Mouse (Mus musculus) liver, postnatal 0 days (tissue): ENCODE results near the gene Tmem145. TPM values are rescaled to one million over a fixed set of nuclear protein-coding genes. Genes with fewer than 3 reads are reported as not detected.

Experiments
- ATAC-seq: fragments of 200-750 bp; cut with Nextera tagmentation; 2 replicates; pipeline ENCODE4 v1.8.0; 2017; ENCODE audit warnings: mild to moderate bottlenecking, moderate library complexity
- DNase-seq: peaks from one replicate; pipeline ENCODE4 v3.0.0-alpha.2; 2016
- H3K27ac ChIP-seq: fragments of 300-500 bp; sonication (generic); 2 replicates; pipeline ENCODE4 v1.5.1; 2014; ENCODE audit warnings: antibody characterized with exemption, moderate library complexity, mild to moderate bottlenecking, low read depth
- H3K27me3 ChIP-seq: fragments of 300-500 bp; sonication (generic); 2 replicates; pipeline ENCODE4 v1.6.1; 2014; ENCODE audit warnings: low read length, control low read depth, mixed read lengths; ENCODE audit not compliant: insufficient read depth
- H3K36me3 ChIP-seq: fragments of 300-500 bp; sonication (generic); replicated peaks from 2 replicates; pipeline ENCODE4 v1.6.1; 2014; ENCODE audit warnings: mild to moderate bottlenecking, control low read depth, low read length, moderate library complexity, mixed read lengths; ENCODE audit not compliant: insufficient read depth
- H3K4me1 ChIP-seq: fragments of 300-500 bp; sonication (generic); 2 replicates; pipeline ENCODE4 v1.6.1; 2014; ENCODE audit warnings: antibody characterized with exemption, mild to moderate bottlenecking, control low read depth; ENCODE audit not compliant: insufficient read depth
- H3K4me2 ChIP-seq: fragments of 300-500 bp; sonication (generic); 2 replicates; pipeline ENCODE4 v1.6.1; 2014; ENCODE audit warnings: low read depth, mild to moderate bottlenecking, low read length, moderate library complexity, mixed read lengths
- H3K4me3 ChIP-seq: fragments of 300-500 bp; sonication (generic); 2 replicates; pipeline ENCODE4 v1.5.1; 2014; ENCODE audit warnings: low read depth, low read length
- H3K9ac ChIP-seq: fragments of 300-500 bp; sonication (generic); replicated peaks from 2 replicates; pipeline ENCODE4 v1.6.1; 2014; ENCODE audit warnings: mild to moderate bottlenecking, moderate library complexity
- H3K9me3 ChIP-seq: fragments of 300-500 bp; sonication (generic); 2 replicates; pipeline ENCODE4 v1.6.1; 2016; ENCODE audit warnings: mild to moderate bottlenecking, control low read depth, low read length, mixed read lengths
- CTCF ChIP-seq: sonication (generic); IDR thresholded peaks from 2 replicates; pipeline ENCODE4 v1.5.1; 2016; ENCODE audit warnings: antibody characterized with exemption, low read depth
- EP300 ChIP-seq: IDR thresholded peaks from 2 replicates; pipeline ENCODE4 v1.6.1; 2016; ENCODE audit warnings: antibody characterized with exemption, low read depth, mild to moderate bottlenecking
- WGBS: fragments of 180-500 bp; shearing (Covaris S2); extraction: QIAGEN DNeasy Blood & Tissue Kit; methylation state at CpG from one replicate; pipeline ENCODE4 v1.1.7; 2014; ENCODE audit not compliant: insufficient replicate concordance; 5-methylcytosine and 5-hydroxymethylcytosine counted together
- polyA plus RNA-seq: library from polyadenylated mRNA; unstranded; fragments of >200 nt; fragmentation: Nextera tagmentation; extraction: Ambion mirVana; gene quantifications from 2 replicates; pipeline ENCODE4 v1.2.1, GENCODE M21; 2015

Tmem145 gene
- polyA plus RNA-seq, 1 experiment from 2014 or later, result not detected

- H3K4me1 ChIP-seq, result peaks cover 19% of the 10 kb centered on the region
- H3K27me3 ChIP-seq, result peaks cover 50% of the 10 kb centered on the region
- TF ChIP-seq CTCF, result no peak
- no peak for TF ChIP-seq EP300
- peak overlapping the region; percentile 52 for H3K4me3 ChIP-seq
- DNase-seq (no peak), ATAC-seq (no peak)
- peak overlapping the region; percentile 84 for H3K4me2 ChIP-seq
- WGBS, result 3% methylated on average over 46 of the region's 51 CpGs
- H3K36me3 ChIP-seq, result no peaks in the 10 kb centered on the region
- no peak overlapping the region for H3K27ac ChIP-seq
- H3K9ac ChIP-seq, result no peak overlapping the region
- no peaks in the 10 kb centered on the region for H3K9me3 ChIP-seq
Measured at GRCm38 (mm10) chr7:25314606-25315305, 8.8 kb downstream of the Tmem145 start.

- H3K27ac ChIP-seq, result no peak overlapping the region
- peak overlapping the region; percentile 52 for H3K4me3 ChIP-seq
- H3K36me3 ChIP-seq, result no peaks in the 10 kb centered on the region
- ATAC-seq (no peak), DNase-seq (no peak)
- no peaks in the 10 kb centered on the region for H3K9me3 ChIP-seq
- 2% methylated on average over 60 of the region's 69 CpGs for WGBS
- TF ChIP-seq CTCF (no peak), EP300 (no peak)
- H3K4me1 ChIP-seq, result peaks cover 19% of the 10 kb centered on the region
- no peak overlapping the region for H3K9ac ChIP-seq
- peaks cover 50% of the 10 kb centered on the region for H3K27me3 ChIP-seq
- peak overlapping the region; percentile 84 for H3K4me2 ChIP-seq
Measured at GRCm38 (mm10) chr7:25315306-25316041, 9.6 kb downstream of the Tmem145 start.

GRCm38 (mm10) chr7:25316532-25317445 lies 10.9 kb downstream of the Tmem145 start, which contains the start of gene Megf8:
Gene Megf8 (plus strand): TSS chr7:25317164.
- Histone ChIP-seq H3K4me1 (peaks cover 19% of the 10 kb centered on the region), H3K4me2 (peak within 1 kb of the TSS; percentile 84), H3K27ac (peak within 1 kb of the TSS; percentile 31; the same call in 1 of the 2 replicates), H3K36me3 (no peaks in the 10 kb centered on the region), H3K4me3 (peak within 1 kb of the TSS; percentile 52), H3K9ac (peak within 1 kb of the TSS; percentile 58), H3K9me3 (no peaks in the 10 kb centered on the region), H3K27me3 (peaks cover 48% of the 10 kb centered on the region)
- ATAC-seq, result peak; percentile 89
- TF ChIP-seq CTCF (peak; percentile 92), EP300 (0 out of 2 replicates have a peak, but pooled peaks have one; percentile 21)
- WGBS, result 3% methylated on average over 52 of the region's 52 CpGs
- DNase-seq, result peak; percentile 88

GRCm38 (mm10) chr7:25317446-25317999 lies 11.6 kb downstream of the Tmem145 start:
- H3K9me3 ChIP-seq, result no peaks in the 10 kb centered on the region
- peaks cover 43% of the 10 kb centered on the region for H3K27me3 ChIP-seq
- TF ChIP-seq CTCF, result no peak
- peak overlapping the region; percentile 52 for H3K4me3 ChIP-seq
- H3K4me2 ChIP-seq, result peak overlapping the region; percentile 84
- 27% methylated on average over 21 of the region's 21 CpGs for WGBS
- ATAC-seq (no peak), DNase-seq (no peak)
- peaks cover 19% of the 10 kb centered on the region for H3K4me1 ChIP-seq
- H3K27ac ChIP-seq, result no peak overlapping the region
- H3K36me3 ChIP-seq, result no peaks in the 10 kb centered on the region
- H3K9ac ChIP-seq, result peak overlapping the region; percentile 58

GRCm38 (mm10) chr7:25322058-25322484 lies 16.2 kb downstream of the Tmem145 start:
- ATAC-seq, result no peak

More at GRCm38 (mm10) chr7:25322058-25322484, 16.2 kb downstream of the Tmem145 start:
- Histone ChIP-seq H3K27ac (no peak overlapping the region), H3K4me3 (no peak overlapping the region), H3K36me3 (no peaks in the 10 kb centered on the region), H3K27me3 (no peaks in the 10 kb centered on the region), H3K4me1 (peaks cover 3% of the 10 kb centered on the region), H3K9me3 (no peaks in the 10 kb centered on the region), H3K9ac (no peak overlapping the region), H3K4me2 (no peak overlapping the region)
- DNase-seq, result no peak
- WGBS, result 57% methylated on average over 6 of the region's 6 CpGs
- TF ChIP-seq EP300, result no peak
- TF ChIP-seq CTCF, result no peak
